Mouse (Mus musculus): ENCODE data around the gene Naa40.

Naa40 gene

GRCm38 (mm10) chr19:7240782-7241690, at the start of gene Naa40:
Naa40 (minus strand) TSS chr19:7241183.
- peak; percentile 60 to 86 for DNase-seq (ENCODE audit: low read depth in 1 of 2, low spot score in 2 of 2)

DNA sequence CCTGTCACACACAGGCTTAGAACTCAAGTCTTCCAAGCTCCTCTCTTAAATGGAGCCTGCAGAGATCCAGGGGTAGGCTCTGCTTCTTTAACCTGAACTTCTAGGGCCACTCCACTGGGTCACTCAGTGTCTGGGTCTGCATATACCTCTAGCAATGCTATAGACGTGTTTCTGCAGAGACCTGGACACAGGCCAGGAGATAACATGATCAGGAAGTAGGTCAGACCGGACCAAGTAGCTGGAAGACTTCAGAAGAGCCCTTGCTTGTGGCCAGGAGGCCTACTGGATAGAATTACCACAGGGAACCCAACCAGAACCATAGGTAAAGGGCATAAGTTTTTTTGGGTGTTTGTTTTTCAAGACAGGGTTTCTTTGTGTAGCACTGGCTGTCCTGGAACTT, 48.8 kb upstream of the Naa40 start:
- DNase-seq (ENCODE audit: low read depth in 1 of 2, low spot score in 2 of 2), result no peak

DNA sequence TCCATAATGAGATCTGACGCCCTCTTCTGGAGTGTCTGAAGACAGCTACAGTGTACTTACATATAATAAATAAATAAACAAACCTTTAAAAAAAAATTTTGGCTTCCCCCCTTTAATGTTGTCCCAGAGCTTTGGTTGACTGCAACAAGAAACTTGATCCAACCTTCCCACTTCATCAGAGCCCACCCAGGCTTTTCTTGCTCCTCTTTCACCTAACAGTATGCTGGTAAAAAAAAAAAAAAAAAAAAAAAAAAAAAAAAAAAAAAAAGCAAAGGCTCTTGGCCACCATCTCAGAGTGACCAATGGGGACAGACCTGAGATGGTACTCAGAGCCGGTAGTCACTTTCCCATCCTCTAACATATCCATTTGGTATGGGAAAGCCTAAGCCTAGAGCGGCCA, 47.3 kb upstream of the Naa40 start:
- DNase-seq (ENCODE audit: low read depth in 1 of 2, low spot score in 2 of 2), result no peak

GRCm38 (mm10) chr19:7286563-7287315, 45.8 kb upstream of the Naa40 start:
- DNase-seq (ENCODE audit: low read depth in 1 of 2, low spot score in 2 of 2), result no peak

GRCm38 (mm10) chr19:7280557-7281330, 39.8 kb upstream of the Naa40 start:
- DNase-seq (ENCODE audit: low read depth in 1 of 2, low spot score in 2 of 2), result no peak

GRCm38 (mm10) chr19:7279114-7279513, 38.1 kb upstream of the Naa40 start:
- DNase-seq (ENCODE audit: low read depth in 1 of 2, low spot score in 2 of 2), result no peak

GRCm38 (mm10) chr19:7278200-7278906, 37.4 kb upstream of the Naa40 start:
- no peak for DNase-seq (ENCODE audit: low read depth in 1 of 2, low spot score in 2 of 2)

DNA sequence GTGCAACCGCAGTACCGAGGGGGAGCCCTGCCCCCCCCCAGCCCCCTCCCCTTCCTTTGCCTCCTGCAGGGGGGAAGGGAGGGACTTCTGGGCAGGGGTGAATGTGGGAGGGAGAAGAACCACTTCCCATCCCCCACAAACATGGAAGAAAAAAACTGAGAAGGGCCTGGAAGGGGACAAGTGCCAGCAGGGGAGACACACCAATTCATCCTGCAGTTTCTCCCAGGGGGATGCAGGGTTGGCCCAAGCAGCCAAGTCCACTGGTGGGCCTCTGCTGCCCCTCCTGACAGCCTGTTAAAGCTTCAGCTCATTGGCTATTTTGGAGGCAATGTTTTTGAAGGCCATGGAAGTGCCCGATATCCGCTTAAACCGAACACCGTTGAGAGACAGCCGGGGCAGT, 35.8 kb upstream of the Naa40 start:
- DNase-seq (ENCODE audit: low read depth in 1 of 2, low spot score in 2 of 2), result no peak

- DNase-seq (ENCODE audit: low read depth in 1 of 2, low spot score in 2 of 2), result no peak
These were observed 35.2 kb upstream of the Naa40 start for GRCm38 (mm10) chr19:7276053-7276659.

GRCm38 (mm10) chr19:7275131-7275789, 34.3 kb upstream of the Naa40 start:
- no peak for DNase-seq (ENCODE audit: low read depth in 1 of 2, low spot score in 2 of 2)

DNA sequence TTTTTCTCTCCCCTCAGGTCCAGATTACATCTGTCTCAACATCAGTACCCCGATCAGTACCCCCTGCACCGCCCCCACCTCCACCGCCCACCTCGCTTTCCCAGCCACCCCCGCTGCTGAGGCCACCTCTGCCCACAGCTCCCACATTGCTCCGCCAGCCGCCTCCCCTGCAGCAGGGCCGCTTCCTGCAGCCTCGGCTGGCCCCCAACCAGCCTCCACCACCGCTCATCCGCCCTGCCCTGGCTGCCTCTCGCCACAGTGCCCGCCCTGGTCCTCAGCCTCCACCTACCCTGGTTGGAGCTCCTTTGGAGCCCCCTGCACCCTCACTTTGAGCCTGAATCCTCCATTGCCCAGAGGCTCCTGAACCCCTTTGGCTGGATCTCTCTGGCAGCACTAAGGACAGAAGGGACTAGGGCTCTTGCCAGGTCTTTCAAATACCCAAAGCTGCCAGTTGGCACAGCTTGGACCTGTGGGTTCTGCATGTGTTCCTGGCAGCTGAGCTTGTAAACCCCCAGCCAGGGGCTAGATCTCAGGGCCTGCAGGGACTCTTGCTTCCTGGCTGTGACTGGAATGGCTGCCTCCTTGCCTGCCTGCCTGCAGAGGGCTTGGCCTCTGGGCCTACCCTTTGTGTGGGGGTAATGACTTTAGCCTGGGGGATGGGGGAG, 33.5 kb upstream of the Naa40 start:
- DNase-seq (ENCODE audit: low read depth in 1 of 2, low spot score in 2 of 2), result no peak

DNA sequence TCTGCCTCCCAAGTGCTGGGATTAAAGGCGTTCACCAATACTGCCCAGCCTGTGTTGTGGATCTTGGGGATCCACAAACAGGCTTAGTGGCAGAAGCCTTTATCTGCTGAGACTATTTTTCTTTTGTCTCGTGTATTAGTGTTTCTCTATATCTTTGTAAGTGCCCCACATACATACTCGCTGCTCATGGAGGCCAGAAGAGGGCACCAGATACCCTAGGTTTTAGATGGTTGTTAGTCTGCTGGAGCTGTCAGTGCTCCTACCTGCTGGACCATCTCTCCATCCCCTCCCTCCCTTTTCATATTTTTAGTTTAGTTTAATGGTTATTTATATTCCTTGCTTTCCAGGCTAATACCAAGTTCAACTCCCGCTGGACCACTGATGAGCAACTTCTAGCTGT, 32.5 kb upstream of the Naa40 start:
- DNase-seq (ENCODE audit: low read depth in 1 of 2, low spot score in 2 of 2), result no peak

DNA sequence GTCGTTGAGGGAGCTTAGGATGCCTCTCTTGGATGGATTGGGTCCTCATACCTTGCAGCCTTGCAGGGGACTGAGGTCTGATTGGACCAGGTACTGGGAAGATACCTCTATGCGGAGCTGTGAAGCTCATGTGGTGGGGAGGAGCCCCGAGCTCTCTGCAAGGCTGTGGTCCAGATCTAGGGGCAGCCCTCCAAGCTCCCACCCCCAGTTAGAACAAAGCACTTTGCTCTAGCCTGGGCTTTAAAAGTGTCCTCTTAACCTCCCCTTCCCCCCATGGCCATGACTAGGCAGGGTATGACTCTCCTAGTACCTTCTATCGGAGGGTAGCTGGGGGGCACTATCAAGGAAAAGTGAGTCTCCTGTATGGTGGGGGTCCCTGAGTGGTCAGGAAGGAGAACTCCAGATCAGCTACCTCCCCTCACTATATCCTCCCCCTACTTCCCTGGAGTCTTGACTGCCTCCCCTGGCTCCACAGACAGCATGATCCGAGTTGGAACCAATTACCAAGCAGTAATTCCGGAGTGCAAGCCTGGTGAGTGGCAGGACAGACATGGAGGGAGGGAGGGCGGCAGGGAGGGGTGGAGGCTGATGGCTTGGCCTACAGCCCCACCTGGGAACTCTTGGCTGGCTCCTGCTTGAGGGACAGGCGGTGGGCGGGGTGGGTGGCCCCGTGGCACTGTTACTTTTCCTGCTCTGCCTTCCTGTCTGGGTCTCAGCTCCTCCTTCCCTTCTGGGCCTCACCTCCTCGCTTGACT, 28.5 kb upstream of the Naa40 start:
- no peak for DNase-seq (ENCODE audit: low read depth in 1 of 2, low spot score in 2 of 2)

- peak; percentile 30 to 60 for DNase-seq (ENCODE audit: low read depth in 1 of 2, low spot score in 2 of 2)
These were observed 27.7 kb upstream of the Naa40 start for GRCm38 (mm10) chr19:7268722-7269090.

DNA sequence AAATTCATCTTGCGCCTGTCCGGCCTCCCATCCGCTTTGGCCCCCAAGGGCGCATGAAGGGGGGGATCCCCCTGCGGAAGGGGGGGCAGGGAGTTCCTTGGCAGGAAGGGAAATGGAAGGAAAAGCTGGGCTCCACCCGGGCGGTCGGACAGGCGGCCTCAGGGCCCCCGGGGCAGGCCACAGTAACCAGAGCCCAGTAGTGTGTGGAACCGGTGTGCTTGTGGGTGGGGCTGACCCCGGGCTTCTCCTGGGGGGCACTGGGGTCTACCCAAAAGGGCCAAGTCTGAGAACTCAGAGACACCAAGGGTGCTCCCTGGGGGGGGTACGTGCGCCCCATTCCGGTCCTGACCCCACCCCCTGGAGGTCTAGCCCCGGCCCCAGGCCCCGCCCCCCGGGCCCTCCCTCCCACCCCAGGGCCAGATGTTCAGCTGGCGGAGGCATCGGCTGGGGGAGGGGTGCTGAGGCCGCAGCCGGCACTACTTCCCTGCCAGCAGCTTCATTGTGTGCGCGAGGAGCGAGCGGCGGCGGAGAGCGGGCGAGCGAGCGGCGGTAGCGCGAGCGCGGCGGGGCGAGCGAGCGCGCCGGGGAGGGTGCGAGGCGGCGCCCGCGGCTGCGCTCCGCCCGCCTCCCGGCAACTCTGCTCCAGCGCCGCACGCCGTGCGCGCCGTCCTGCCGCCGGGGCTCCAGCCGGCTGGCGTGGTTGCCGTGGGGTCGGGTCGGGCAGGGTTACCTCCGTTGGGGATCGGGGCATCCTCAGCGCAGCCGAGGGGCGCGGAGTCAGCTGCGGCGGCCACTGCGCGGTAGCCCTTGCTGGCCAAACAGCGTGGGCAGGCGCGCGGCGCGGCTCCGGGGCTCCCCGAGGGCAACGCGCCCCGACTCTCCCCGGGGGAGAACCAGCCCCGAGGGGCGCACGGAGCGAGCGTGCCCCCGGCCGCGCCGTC, 27.1 kb upstream of the Naa40 start:
- DNase-seq (ENCODE audit: low read depth in 1 of 2, low spot score in 2 of 2), result no peak

DNA sequence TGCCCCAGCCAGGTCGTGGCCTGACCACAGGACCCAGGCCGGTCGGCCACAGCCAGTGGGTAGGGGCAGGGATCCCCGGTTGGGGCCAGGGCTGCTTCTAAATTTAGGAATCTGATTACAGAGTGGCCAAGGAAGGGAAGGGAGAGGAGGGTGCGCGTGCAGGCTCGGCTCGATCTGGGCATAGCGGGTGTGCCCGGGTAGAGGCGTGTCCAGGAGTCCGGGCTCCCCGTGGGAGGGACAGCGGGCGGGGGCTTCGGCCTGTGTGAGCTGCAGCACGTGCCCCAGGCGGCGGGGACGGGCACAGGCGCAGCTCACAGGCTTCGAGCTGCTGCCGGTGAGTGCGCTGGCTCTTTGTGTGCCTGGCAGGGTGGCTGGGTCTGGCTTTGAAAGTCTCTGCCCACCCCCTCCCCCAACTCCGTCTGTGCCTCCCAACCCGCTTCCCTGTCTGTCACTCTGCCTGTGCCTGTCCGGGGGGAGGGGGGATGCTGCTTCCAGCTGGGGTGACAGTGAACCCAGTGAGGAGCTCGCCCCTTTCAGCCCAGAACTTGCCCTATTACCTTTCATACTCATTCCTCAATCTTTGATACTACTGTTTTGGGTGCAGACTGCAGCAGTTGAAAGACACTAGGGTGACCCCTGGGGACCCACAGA, 26.2 kb upstream of the Naa40 start, which contains the start of gene Rcor2:
Rcor2 (plus strand) TSS at position 235 of the 651 bp plus-strand sequence.
- DNase-seq (ENCODE audit: low read depth in 1 of 2, low spot score in 2 of 2), result no peak

- DNase-seq (ENCODE audit: low read depth in 1 of 2, low spot score in 2 of 2), result no peak
These were observed 25.4 kb upstream of the Naa40 start for GRCm38 (mm10) chr19:7266421-7266831.

All from monocyte, adult 2 months (primary cell).